Mouse (Mus musculus) NIH3T3 (cell line): Measurements from ENCODE around the gene Chrng.
A peak's percentile ranks its signal among the peaks of the same experiment; 100 is the strongest.

Experiments used
- DNase-seq: peaks from one replicate; pipeline ENCODE4 v3.0.0-alpha.2; 2012; ENCODE audit warnings: low read depth

Chrng gene

DNA sequence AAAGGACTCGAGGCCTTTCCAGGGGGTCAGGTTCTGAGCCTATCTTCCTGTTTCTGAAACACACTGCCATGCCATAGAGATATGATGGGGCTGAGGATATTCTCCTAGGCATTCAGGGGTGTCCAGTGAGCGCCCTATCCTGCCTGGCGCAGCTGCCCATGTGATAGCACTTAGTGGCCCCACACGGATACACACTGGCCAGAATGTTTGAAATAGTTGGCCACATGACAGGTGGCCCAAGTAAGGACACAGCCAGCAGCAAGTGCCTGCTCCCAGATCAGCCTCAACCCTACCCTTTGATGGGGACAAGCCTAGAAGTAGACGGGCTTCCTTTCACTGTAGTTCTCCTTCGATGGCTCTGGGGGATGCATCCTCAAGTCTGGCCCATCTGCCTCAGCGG, at the start of gene Chrng:
TSS of gene Chrng (plus strand) at position 193 of the 400 bp plus-strand sequence.
- DNase-seq, result no peak

DNA sequence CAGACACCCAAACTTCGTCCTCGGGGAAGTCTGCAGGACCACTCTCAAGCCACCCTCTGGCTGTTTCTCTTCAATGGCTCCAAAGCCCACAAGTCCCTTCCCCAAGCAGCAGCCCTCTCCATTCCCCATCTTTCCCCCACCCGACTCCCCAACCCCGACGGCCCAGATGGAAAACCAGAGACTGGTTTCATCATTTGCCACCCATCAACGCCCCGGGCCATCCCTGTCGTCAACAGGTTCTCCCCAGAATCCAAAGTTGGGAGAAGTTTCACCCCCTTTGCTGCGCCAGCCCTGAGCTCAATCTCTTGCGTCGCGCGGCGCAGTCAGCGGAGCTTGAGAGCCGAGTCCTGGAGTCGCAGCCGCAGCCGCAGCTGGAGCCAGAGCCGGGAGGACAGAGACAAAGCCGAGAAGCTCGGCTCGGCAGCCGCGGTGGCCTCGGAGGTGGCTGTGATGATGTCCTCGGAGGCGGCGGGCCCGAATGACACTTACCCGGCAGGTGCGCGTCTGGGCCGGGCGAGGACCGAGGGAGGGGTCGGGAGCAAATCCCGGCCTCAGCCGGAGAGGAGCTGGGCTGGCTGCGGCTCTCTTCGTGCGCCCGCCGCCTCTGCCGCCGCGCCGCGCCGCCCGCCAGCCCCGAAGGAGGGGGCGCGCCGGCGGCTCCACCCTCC, 48.8 kb upstream of the Chrng start:
- DNase-seq, result no peak

DNA sequence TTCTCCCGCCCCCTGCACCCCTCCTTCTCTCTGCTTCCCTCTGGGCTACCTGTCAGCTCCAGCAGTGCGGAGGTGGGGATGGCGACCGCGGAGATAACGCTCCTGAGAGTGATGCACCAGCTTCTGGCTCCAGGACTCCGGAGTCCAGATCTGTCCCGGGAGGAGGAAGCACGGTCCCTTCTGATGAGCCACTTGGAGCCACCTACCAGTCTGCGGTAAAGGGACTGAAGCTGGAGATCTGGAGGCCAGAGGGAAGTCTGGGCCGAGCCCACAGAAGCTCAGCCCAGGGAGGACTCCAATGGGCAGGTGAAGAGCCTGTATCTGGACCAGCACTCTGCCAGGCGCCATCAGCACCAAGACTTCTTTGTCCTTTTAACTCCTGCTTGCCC, 48.3 kb upstream of the Chrng start, which contains the start of gene Ecel1:
TSS of gene Ecel1 (minus strand) at position 323 of the 389 bp plus-strand sequence.
- DNase-seq, result no peak

DNA sequence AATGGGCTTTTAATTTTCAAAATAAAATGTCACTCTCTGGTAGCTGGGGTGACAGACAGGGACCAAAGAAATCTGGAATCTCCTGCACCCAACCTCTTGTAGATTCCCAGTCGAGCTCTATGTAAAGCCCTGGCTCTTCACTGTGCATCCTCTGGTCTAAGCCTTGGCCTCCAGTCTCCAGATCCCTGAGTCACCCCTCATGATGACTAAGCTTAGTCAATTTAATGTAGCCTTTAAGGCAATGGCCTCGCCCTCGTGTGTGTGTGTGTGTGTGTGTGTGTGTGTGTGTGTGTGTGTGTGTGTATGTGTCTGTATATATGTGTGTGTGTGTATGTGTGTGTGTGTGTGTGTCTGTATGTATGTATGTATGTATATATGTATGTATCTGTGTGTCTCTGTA, 45.1 kb upstream of the Chrng start:
- peak; percentile 78 for DNase-seq

DNA sequence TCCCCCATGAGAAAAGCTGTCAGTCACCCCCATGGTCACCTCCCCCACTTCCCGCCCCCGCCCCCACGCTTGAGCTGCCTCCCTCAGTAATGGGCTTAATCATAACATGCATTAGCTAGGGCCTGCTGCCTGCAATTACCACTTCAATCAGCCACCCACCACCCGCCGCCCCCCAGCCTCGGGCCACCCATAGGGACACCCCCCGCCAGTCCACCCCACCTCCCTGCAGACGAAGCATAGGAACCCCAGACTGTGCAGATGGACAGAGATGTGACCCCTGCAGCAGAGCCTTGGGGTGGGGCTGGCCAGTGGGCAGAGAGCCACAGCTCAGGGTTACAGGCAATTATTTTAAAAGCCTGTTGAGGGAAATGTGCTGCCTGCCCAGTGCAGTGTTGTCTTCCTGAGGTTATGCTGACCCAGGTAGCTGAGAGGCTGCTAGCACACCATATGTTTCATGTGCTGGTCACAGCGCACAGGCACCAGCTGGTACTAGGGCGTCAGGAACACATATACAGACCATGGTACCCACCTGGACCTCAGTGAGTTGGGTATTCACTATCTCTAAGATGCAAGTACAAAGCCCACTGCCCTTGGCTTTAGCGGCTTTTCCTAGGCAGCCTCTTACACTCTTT, 40.2 kb upstream of the Chrng start:
- no peak for DNase-seq

DNA sequence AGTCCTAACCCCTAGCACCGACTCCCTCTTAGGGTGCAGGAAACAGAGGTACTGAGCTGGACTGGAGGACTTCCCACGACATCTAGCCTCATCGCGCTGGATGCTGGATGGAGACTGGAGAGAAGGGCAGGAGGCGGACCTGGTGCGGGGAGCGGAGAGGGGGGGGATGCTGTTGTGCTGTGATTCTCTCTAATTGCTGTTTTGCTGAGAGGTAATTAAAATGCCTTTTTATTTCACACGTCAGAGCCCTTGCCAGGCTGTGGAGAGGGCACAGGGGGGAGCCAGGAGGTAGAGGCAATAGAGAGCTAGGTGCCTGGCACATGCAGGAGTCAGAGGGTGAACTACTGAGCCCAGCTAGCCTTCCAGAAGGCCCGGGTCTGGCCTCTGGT, 39.7 kb upstream of the Chrng start:
- DNase-seq, result no peak

GRCm38 (mm10) chr1:87170458-87170857, 34.0 kb upstream of the Chrng start:
- DNase-seq, result no peak

- no peak for DNase-seq
Measured at GRCm38 (mm10) chr1:87171312-87171711, 33.1 kb upstream of the Chrng start.

- peak; percentile 30 for DNase-seq
Measured at GRCm38 (mm10) chr1:87172316-87172715, 32.1 kb upstream of the Chrng start.

DNA sequence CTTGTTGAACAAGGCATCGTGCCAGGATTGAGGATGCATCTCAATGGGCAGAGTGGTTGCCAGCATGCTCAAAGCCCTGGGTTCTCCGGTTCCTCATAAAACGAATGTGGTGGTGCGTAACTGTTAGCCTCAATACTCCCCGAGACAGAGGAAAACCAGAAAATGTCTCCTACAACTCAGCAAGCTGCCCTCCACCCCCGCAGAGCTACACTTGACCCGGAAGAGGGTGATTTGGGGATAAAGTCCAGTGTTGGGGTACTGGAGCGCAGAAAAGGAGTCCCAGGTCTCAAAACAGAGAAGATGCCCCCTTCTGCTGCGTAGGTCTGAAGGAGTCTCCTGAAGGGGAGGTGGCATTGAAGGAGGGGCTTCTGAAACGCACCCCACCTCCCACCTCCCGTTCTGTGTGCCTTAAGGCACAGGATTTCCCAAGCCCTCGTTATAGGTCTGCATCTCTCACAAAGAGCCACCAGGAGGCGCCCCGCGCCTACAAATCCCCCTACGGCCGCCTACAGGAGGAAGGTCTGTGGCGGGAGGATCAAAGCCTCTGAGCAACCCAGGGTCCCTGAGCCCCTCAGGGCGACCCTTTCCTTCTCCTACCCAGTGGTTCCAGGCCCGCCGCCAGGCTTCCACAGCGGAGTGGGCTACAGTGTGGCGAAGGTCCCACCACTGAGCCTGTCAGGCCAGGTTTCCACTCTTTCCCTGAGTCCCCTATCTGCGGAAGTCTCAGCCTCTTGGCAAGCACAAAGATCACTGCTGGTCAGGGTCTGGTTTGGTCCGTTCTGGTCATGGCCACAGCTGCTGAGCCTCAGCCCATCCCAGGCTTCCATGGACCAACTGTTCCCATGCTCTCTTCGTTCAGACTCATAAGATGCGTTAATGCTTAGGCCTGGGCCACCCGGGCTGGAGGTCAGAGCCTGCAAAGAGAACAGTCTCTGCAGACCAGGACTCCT, 30.2 kb upstream of the Chrng start:
- DNase-seq, result peak; percentile 87

- peak; percentile 61 for DNase-seq
Measured at GRCm38 (mm10) chr1:87175852-87176292, 28.6 kb upstream of the Chrng start.

DNA sequence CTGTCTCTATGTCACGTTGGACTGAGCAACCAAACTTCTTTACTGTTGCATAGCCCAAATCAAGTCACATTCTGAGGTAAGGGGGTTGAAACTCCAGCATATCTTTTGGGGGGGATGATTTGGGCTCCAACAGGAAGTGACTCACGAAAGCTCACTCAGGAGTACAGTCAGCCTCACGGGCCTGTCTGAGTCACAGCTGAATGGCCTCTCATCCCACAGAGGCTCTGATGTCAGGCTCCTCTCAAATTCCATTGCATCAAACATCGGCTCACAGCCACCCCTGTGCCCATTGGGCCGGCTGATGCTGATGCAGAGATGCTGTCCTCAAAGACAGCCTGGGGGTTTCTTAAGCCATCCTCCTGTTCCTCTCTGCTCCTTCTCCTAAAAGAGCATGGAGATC, 23.6 kb upstream of the Chrng start:
- DNase-seq, result peak; percentile 95

- DNase-seq, result no peak
Measured at GRCm38 (mm10) chr1:87183013-87183412, 21.4 kb upstream of the Chrng start, which contains the start of gene Prss56. Gene Prss56, plus strand, starts transcription at chr1:87183313.

- DNase-seq, result peak; percentile 38
Measured at GRCm38 (mm10) chr1:87183998-87184750, 20.3 kb upstream of the Chrng start.

DNA sequence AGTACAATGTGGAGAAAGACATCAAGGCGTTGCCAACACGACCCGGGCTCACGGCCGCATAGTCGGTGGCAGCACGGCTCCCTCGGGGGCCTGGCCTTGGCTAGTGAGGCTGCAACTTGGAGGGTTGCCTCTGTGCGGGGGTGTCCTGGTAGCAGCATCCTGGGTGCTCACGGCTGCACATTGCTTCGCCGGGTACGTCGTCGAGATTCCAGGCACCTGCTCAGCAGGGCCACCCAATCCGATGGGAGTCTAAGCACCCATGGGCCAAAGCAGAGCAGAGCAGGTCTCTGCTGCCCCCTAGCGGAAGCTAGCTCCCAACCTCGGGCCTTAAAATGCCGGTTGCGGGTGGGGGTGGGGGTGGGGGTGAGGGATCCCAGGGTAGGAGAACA, 19.7 kb upstream of the Chrng start:
- DNase-seq, result peak; percentile 90

GRCm38 (mm10) chr1:87185526-87185925, 18.9 kb upstream of the Chrng start:
- no peak for DNase-seq

- no peak for DNase-seq
Measured at GRCm38 (mm10) chr1:87186261-87187036, 18.0 kb upstream of the Chrng start.

- DNase-seq, result peak; percentile 92
Measured at GRCm38 (mm10) chr1:87187037-87187355, 17.5 kb upstream of the Chrng start.

DNA sequence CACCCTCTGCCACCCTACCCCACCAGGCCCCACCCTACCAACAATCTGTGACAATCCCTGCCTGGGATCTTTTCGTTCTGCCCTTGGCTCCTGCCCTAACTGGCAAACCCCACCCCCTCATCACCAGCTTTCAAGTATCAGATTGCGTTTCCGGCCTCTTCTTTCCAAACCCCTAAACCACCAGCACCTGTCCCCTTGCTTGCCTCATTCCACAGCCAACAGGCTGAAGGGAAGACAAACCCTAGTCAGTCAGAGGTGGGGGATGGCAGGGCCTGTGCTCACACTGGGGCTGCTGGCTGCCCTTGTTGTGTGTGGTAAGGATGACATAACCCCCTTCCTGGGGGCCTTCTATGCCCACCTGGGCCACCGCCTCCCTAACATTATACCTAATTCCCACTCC, 14.0 kb upstream of the Chrng start, which contains the start of gene Chrnd:
TSS of gene Chrnd (plus strand) at position 179 of the 400 bp plus-strand sequence.
- DNase-seq, result no peak

GRCm38 (mm10) chr1:87197296-87197695, 7.2 kb upstream of the Chrng start:
- DNase-seq, result peak; percentile 62
